Mouse (Mus musculus) thymus, postnatal 14 days (tissue): ENCODE results near the gene Bmp2k.

Experiments
- DNase-seq: peaks from one replicate; pipeline ENCODE4 v3.0.0; 2021

Bmp2k gene

GRCm38 (mm10) chr5:96997310-96997801, at the start of gene Bmp2k:
Gene Bmp2k, plus strand, starts transcription at chr5:96997689.
- peak; percentile 93 for DNase-seq

GRCm38 (mm10) chr5:96948856-96949527, 48.5 kb upstream of the Bmp2k start:
- DNase-seq, result no peak

GRCm38 (mm10) chr5:96949839-96950666, 47.4 kb upstream of the Bmp2k start:
- DNase-seq, result no peak

GRCm38 (mm10) chr5:96950667-96951492, 46.6 kb upstream of the Bmp2k start:
- no peak for DNase-seq

- DNase-seq, result no peak
These were observed 45.9 kb upstream of the Bmp2k start for GRCm38 (mm10) chr5:96951493-96952105.

GRCm38 (mm10) chr5:96954040-96954439, 43.4 kb upstream of the Bmp2k start:
- no peak for DNase-seq

GRCm38 (mm10) chr5:96954466-96955027, 42.9 kb upstream of the Bmp2k start:
- no peak for DNase-seq

GRCm38 (mm10) chr5:96956926-96957325, 40.6 kb upstream of the Bmp2k start:
- no peak for DNase-seq

GRCm38 (mm10) chr5:96961122-96961521, 36.4 kb upstream of the Bmp2k start:
- DNase-seq, result no peak

GRCm38 (mm10) chr5:96961852-96962251, 35.6 kb upstream of the Bmp2k start:
- DNase-seq, result no peak

- no peak for DNase-seq
These were observed 35.1 kb upstream of the Bmp2k start for GRCm38 (mm10) chr5:96962252-96962933.

- DNase-seq, result no peak
These were observed 34.6 kb upstream of the Bmp2k start for GRCm38 (mm10) chr5:96962934-96963301.

- DNase-seq, result peak; percentile 24
These were observed 33.1 kb upstream of the Bmp2k start for GRCm38 (mm10) chr5:96964062-96965028.

- no peak for DNase-seq
These were observed 32.5 kb upstream of the Bmp2k start for GRCm38 (mm10) chr5:96965029-96965403.

- no peak for DNase-seq
These were observed 32.0 kb upstream of the Bmp2k start for GRCm38 (mm10) chr5:96965503-96965902.

- no peak for DNase-seq
These were observed 28.9 kb upstream of the Bmp2k start for GRCm38 (mm10) chr5:96968628-96969027.

GRCm38 (mm10) chr5:96969032-96969431, 28.5 kb upstream of the Bmp2k start:
- DNase-seq, result no peak

GRCm38 (mm10) chr5:96969705-96970471, 27.6 kb upstream of the Bmp2k start:
- no peak for DNase-seq

GRCm38 (mm10) chr5:96970472-96970848, 27.0 kb upstream of the Bmp2k start:
- no peak for DNase-seq
